Mouse (Mus musculus): ENCODE data around the gene Gm20388.

DNA sequence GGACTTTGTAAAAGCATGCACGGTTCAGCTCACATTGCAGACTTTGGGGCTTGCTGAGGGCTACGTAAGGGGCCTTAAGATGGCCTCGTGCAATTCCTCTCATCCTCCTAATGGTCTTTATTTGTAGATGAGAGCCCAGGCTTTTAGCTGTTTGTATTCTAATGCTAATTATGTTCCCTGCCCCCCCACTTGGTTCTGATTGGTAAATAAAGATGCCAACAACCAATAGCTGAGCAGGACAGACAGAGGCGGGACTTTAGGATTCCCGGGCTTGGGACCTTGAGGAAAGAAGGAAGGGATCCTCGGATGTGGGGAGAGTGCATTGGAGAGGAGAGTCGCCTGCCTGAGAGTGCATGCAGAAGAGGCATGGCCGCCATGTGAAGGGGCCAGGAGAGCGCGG is 3849.3 kb downstream of the Gm20388 start:
- TF ChIP-seq POLR2A (IDR thresholded peaks at IDR 0.05; ENCODE audit: low read depth, low read length) (no peak), CTCF (conservative IDR thresholded peaks at IDR 0.05; ENCODE audit: insufficient read depth, insufficient read length, low read depth, low read length) (no peak)

All from kidney, adult 2 months (tissue).